Mouse (Mus musculus) CH12.LX (cell line): ENCODE measurements around the gene Ccdc137.

Experiments used
- CTCF ChIP-seq, 2 experiments: IDR thresholded peaks in 1 of 2; conservative IDR thresholded peaks in 1 of 2; 2 replicates each; pipeline ENCODE4 v1.5.1; 2011 to 2012; ENCODE audit warnings: low read depth in 2 of 2, low read length in 2 of 2, improper control_type of control experiment in 1 of 2, inconsistent platforms in 1 of 2, mild to moderate bottlenecking in 1 of 2, moderate library complexity in 1 of 2
- NRF1 ChIP-seq: IDR thresholded peaks from 2 replicates; pipeline ENCODE4 v1.6.1; 2014; ENCODE audit warnings: low read depth, mild to moderate bottlenecking, inconsistent platforms, low read length, improper control_type of control experiment, moderate library complexity

- peak in 1 of 2 experiments; percentile 59; a peak in 2 of 4 replicates for TF ChIP-seq CTCF (conservative IDR thresholded peaks at IDR 0.05 in 1 of 2, IDR thresholded peaks at IDR 0.05 in 1 of 2; ENCODE audit: low read depth in 2 of 2, low read length in 2 of 2)
- TF ChIP-seq NRF1, result no peak
Measured at GRCm38 (mm10) chr11:120492024-120492877, 34.3 kb downstream of the Ccdc137 start.
